Mouse (Mus musculus): ENCODE results near the gene Lim2. TPM values are rescaled to one million over a fixed set of nuclear protein-coding genes. Genes with fewer than 3 reads are reported as not detected.

Gene Lim2
- not detected for total RNA-seq (2023)

DNA sequence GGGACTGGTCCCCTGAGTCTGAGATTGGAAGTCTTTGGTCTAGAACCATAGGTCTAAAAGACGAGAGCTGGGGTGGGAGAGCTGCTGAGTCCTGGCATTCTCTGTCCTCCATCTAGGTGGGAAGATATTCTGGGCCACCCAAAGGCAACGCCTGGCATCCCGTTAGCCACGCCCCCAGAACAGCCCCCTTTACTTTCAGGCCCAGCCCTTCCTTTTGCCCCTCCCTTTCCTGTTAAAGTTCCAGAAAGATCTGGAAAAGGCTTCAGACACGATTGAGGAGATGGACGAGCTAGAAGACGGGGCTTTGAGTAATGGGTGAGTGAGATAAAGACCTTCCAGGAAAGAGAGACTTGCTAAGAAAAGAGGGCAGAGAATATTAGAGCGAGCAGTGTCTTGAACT lies at the start of gene Lim2:
TSS of gene Lim2 (plus strand) at position 265 of the 400 bp plus-strand sequence.

DNA sequence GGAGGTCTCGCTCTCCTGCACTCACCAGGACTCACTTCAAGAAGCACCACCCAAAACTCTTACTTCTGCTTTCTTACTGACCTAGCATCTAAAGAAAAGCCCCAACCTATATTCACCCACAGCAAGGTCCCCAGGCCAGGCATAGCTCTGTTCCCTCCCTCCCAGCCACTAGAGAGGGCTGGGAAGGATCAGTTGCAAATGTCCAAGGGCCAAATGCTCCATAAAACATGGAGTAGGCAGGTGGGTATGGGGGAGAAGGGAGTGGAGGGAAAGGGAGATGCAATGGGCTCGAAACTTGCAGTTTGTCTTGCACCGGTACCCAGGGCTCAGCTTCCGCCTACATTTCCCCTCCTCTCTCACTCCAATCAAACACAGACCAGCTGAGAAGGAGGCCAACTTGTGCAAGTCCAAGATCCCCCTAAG lies 19.3 kb upstream of the Lim2 start, which contains the start of gene Siglecg:
TSS of gene Siglecg (plus strand) at position 74 of the 423 bp plus-strand sequence.

DNA sequence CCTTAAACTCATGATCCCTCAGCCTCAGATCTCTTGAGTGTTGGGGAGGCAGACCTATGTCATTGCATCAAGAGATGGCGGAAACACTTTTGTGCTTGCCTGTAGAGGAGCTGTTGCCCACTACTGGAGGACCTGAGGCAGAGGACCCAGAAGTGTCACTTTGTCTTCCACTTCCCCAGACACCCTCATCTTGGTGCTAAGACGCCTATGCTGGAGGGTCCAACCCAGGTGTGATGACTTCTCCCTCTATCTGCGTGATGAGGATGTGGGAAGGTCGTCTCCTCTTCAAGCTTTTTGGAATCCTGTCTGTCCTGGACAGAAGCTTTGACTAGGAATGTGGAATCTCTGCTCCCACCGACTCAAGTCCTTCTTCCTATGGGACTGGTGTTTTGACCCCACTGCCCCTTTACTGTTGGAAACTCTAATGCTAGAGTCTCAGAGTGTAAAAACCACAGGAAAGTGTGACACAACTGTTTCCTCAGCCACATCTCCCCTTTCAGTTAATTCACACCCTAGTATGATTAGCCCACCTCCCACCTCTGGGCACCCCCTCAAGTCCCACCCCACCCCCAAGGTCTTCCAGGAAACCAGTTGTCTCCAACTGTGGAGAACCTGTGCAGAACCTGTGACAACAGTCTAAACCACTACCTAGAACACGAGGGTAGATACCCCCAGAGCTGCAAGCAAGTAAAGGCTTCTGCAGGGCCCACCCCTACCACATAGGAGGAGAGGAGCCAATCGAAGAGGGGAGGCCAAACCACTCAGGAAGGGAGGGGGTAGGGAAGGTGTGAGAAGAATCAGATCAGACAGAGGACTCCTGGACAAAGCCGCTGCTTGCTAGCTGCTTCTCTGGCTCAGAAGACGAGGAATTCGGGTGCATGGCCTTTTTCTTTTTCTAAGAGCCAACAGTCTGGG lies 9.1 kb downstream of the Lim2 start, which contains the start of gene Nkg7:
TSS of gene Nkg7 (plus strand) at position 733 of the 915 bp plus-strand sequence.

DNA sequence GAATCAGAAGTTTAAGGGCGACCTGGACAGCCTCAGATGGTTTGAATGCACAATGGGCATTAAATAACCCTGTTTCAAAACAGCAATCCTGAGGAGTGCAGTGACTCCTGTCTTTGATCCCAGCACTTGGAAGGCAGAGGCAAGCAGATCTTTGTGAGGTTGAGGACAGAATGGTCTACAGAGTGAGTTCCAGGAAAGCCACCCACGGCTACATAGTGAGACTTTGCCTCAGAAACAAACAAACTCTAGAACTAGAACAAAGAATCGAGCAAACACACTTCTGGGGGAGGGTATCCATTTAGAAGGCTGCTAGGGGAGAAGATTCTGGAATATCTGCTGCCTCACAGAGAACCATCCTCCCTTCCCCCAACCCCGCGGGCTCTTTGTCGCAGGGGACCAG lies 13.0 kb downstream of the Lim2 start, which contains the start of gene Cldnd2:
TSS of gene Cldnd2 (plus strand) at position 301 of the 400 bp plus-strand sequence.

DNA sequence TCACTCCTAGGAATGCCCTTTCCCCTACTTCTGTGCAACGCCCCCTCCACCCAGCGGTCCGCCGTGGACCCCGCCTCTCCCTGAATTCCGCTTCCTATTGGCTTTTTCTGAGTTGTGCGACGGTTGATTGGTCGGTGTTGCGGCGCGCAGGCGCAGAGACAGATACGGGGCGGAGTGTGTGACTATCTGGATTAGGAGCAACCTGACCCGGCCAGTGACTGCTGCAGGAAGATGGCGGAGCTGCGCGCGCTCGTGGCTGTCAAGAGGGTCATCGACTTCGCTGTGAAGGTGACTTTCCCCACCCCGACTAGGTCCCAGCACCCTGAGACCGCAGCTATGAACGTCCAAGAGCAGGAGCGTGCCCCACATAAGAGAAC lies 16.4 kb downstream of the Lim2 start, which contains the start of the genes Etfb and Gm45233:
TSS of gene Etfb (plus strand) at position 167 of the 377 bp plus-strand sequence.
TSS of gene Gm45233 (plus strand) at position 212 of the 377 bp plus-strand sequence.

DNA sequence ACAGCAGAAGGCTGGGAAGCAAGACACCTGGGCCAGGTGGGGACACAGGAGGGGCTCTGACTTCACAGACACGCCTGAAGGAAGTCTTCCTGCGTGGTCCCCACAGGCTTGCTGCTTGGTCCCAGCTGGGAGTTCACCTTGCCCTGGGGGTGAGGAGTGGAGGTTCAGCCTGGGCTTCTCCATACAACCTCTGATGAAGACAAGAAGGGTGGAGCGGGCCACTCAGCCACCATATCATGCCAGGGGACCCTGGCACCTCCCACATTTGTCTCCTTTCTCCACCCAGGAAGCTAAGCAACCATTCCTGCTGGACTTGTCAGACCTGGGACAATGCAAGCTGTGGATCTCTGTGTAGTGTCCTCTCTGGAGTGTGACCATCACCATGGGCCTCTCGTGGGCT lies 35.4 kb downstream of the Lim2 start, which contains the start of gene Vsig10l:
TSS of gene Vsig10l (plus strand) at position 301 of the 400 bp plus-strand sequence.

Other genes with a start within 250 kb of the Lim2 start
- 10 to 100 TPM; 19.2 to 19.8 TPM for gene Zfp715, start 114.4 kb upstream of the Lim2 start, total RNA-seq (2023)
- 10 to 100 TPM; 10.6 to 12.0 TPM for gene Siglecf, start 76.3 kb upstream of the Lim2 start, total RNA-seq (2023)
- 10 to 100 TPM; 55.9 to 59.4 TPM for gene Siglecg, start 19.5 kb upstream of the Lim2 start, total RNA-seq (2023)
- gene Nkg7, start 9.4 kb downstream of the Lim2 start, total RNA-seq (2023): 10 to 100 TPM; 31.3 to 31.9 TPM
- gene Cldnd2, start 13.1 kb downstream of the Lim2 start, total RNA-seq (2023): under 1 TPM in 1 of 2 experiments, not detected in 1; 0.62 TPM
- gene Etfb, start 16.4 kb downstream of the Lim2 start, total RNA-seq (2023): 10 to 100 TPM; 58.6 to 71.6 TPM
- not detected for gene Gm45233, start 16.5 kb downstream of the Lim2 start, total RNA-seq (2023)
- gene Vsig10l, start 35.5 kb downstream of the Lim2 start, total RNA-seq (2023): 10 to 100 TPM in 1 of 2 experiments, 1 to 10 TPM in 1; 8.3 to 14.7 TPM
- gene Iglon5, start 62.4 kb downstream of the Lim2 start, total RNA-seq (2023): not detected
- gene 4931406B18Rik, start 78.3 kb downstream of the Lim2 start, total RNA-seq (2023): under 1 TPM in 1 of 2 experiments, not detected in 1; 0.18 TPM
- gene Cd33, start 116.8 kb downstream of the Lim2 start, total RNA-seq (2023): 100 to 1,000 TPM; 465 to 478 TPM
- 1 to 10 TPM; 2.5 to 3.0 TPM for gene Zfp658, start 134.6 kb downstream of the Lim2 start, total RNA-seq (2023)
- 10 to 100 TPM; 10.9 to 12.6 TPM for gene Zfp719, start 151.9 kb downstream of the Lim2 start, total RNA-seq (2023)
- gene Zfp819, start 179.5 kb downstream of the Lim2 start, total RNA-seq (2023): under 1 TPM; 0.62 to 0.78 TPM
- gene Ceacam18, start 207.0 kb downstream of the Lim2 start, total RNA-seq (2023): not detected
- 100 to 1,000 TPM; 152 to 169 TPM for gene Siglece, start 232.5 kb downstream of the Lim2 start, total RNA-seq (2023)
- 1 to 10 TPM; 2.7 to 4.6 TPM for gene Ctu1, start 244.3 kb downstream of the Lim2 start, total RNA-seq (2023)

All from neutrophil, adult 59 days (primary cell).